Mouse (Mus musculus) left cerebral cortex, adult 18-20 months (tissue): ENCODE results near the gene Limk1. TPM values are rescaled to one million over a fixed set of nuclear protein-coding genes. Genes with fewer than 3 reads are reported as not detected.
A peak's percentile ranks its signal among the peaks of the same experiment; 100 is the strongest.

Experiments
- DNase-seq, 2 experiments: peaks; one replicate each; pipeline ENCODE4 v3.0.0; 2021 to 2022; ENCODE audit warnings: low spot score in 2 of 2, mixed read lengths in 1 of 2
- total RNA-seq, 2 experiments: library from RNA; stranded (reverse); gene quantifications; 2 replicates each; pipeline ENCODE4 v1.2.3; 2021

The Limk1 gene
- total RNA-seq, 2 experiments from 2014 or later = 59.8 to 63.7 TPM

DNA sequence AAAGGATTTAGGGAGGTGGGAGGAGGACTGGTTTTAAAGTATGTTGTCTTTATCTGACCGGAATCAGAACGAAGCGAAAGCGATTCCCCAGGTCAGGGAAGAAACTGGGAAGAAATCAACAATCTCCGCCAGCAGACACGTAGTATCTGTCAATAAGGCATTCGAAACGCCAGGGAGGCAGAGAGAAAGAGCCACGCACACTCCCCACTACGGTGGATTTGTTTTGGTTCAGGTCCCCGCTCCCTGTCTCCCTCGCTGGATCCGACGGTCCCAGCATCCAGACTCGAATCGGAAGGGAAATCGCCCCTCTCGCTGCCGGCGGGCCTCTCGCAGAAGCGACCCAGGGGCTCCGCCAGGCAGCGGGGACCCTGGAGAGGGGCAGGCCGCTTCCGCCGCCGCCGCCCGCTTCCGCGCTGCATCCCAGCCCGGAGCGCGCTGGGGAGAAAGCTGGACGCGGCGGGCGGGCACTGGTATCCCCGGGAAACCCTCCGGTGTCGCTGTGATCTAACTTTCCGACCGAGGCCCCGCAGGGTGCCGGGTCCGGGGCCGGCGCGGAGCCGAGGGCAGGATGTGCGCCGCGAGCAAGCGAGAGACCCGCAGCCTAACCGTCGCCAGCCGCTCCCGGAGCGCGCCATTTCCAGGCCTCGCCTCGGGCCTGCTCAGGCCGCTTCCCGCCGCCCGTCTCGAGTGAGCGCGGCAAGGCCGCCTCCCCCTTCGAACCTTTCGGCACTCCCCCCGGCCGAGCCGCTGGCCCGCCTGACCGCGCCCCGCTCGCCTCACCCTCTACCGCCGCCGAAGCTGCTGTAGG lies 49.7 kb downstream of the Limk1 start:
- no peak for DNase-seq

DNA sequence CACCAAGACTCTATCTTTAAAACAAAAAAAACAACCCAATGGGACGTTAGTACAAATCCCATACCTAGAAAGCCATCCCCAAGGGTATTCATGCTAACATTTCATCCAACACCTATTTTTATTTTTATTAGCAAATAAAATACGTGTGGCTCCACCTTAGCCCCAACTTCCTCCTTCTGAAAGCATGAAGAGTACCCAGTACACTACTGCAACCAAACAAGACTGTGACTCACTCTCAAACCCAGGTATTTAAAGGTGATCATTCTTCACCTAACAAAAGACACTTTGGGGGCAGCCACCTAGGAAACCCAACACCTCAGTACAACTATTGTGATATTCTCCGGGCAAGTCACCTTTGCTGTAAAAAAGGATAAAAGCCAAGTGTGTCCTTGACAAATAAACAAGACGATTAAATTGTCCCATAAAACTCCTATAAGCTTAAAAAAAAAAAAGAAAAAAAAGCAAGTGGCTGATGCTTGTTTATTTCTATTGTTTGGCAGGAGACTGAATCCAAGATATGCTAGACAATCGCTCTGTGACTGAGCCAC lies 50.5 kb downstream of the Limk1 start:
- no peak for DNase-seq

DNA sequence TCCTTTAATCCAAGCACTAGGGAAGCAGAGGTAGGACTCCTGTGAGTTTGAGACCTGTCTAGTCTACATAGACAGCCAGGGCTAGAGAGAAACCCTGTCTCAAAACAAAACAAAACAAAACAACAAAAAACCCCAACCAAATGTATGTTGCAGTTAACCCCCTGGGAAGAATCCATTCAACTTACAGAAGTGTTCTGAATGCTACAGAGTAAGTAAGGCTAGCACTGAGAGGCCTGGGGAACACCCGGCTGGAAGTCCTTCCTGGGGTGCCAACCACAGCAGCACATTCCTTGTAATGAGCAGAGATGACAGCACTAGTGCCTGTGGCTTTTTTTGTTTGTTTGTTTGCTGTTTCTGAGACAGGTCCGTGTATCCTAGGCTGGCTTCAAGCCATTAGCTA lies 55.6 kb downstream of the Limk1 start:
- no peak for DNase-seq

DNA sequence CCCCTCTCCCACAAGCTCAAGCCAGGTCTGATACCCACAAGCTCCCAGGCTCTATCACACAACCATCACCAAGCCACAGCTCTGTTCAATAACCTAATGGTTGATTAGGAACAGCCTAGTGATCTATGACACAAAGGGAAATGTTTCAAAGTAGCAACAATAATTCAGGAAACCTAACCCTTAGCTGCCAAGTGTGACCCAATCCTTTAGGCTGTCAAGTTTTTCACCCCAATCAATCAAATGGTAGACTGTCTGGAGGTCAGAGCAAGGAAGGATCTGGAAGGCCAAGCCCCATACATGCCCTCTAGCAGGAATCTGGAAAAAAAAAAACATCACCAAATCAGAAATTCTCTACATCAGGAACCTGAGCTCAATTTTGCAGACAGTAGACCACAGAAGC lies 57.6 kb downstream of the Limk1 start:
- no peak for DNase-seq

DNA sequence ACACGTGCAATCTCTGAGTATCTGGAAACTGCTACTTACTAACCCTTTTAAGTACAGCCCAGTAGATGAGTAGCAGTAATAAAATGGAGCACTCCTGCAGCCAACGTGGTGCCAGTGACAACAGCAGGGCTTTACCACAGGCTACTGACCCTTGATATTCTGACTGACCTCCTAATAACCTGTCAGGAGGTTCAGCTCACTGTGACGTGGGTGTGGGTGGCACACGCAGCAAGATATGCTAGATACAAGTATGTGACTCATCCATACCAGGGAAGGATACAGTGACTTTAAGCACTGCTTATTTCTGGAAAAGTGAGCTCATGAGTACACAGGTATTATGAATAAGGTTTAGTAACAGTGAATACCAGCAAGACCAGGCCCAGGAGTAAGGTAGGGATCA lies 58.9 kb downstream of the Limk1 start:
- DNase-seq = no peak

DNA sequence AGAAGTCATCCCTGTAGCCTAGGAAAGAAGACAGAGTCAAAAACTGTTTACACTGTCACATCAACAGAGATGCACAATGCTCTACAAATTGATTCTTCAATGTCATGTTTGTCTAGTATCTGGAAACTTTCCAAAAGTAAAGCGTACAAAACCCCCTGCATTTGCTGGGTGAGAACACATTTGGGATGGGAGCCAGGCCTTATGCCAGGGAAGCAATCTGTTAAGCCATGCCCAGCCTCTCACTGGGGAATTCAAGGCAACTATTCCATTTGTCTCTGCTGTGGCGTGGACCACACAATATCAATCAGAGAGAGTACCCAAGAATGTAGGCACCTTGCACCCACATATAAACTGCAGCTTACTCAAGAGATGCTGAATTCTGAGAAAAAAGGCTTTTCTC lies 66.3 kb downstream of the Limk1 start:
- peak in 1 of 2 experiments; percentile 36 for DNase-seq

DNA sequence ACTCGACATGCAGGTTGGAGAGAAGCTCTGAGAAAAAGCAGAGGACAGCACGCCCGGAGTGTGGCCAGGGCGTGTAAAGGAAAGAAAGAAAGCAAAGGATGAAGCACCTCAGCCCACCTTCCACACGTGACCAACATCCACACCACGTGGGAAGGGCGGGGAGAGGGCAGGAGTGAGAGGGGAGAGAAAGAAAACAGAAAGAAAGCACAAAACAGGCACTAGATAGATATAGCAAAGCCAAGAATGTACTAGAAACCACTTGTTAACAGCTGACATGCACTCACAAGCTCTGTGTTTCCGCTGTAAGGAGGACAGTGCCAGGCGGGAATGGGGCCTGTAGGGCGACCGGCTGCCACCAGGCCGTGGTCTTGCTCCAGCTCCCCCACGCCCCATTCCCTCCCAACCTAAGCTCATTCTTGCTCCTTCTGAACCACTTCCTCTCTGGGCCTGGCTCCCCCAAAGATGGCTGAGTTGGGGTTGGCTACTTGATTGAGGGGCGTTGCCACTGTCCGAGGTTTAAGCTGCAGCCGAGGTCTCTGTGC lies 67.2 kb downstream of the Limk1 start:
- no peak for DNase-seq

DNA sequence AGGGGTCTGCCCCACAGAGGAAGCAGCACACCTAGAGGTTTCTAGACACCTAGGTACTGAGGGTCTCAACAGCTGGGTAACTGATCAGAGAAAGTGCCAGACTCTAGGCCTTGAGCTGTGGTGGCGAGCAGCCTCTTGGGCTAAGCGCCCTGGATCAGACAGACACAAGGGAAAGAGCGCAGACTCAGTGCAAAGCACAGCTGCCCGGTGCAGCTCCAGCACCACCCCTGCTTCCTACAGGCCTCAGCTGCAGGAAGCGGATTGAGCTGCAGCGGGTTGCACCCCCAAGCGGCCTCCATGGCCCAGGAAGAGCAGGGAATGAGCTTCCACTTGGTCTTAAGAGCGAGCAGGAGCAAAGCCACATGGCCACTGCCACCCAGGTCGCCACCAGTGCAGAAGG lies 67.9 kb downstream of the Limk1 start:
- no peak for DNase-seq

DNA sequence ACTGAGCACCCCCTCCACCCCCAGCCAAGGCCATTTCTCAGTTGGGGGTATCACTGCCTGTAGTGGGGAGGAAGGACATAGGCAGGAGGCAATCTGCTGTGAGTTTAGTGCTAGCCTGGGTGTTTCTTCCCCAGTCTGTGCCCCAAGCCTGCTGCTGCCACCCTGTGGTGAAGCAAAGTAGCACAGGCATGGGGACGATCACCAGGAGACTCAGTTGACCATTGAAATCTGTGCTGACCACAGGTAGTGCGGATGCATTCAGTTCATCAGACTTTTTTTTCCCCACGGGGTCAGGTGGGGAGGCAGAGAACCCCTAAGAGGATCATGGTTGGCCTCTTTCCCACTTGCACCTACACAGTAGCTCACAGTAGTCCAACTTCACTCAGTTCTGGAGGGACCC lies 71.3 kb downstream of the Limk1 start:
- peak; percentile 68 to 72 for DNase-seq

DNA sequence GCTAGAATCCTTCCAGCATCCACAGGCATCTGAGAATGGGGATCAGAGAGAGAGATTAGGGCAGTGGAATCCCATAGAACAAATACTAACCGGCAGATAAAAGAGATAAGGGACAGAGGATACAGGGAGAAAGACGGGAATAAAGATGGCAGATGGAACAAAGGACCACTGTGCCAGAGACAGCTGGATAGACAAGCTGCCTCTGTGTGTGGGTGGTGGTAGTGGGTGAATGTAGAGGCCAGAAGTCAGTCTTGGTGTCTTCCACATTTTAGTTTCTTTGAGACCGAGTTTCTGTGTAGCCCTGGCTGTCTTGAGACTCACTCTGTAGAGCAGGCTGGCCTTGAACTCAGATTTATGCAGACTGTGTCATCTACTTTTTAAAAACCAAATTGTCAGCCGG lies 72.6 kb downstream of the Limk1 start:
- no peak for DNase-seq

DNA sequence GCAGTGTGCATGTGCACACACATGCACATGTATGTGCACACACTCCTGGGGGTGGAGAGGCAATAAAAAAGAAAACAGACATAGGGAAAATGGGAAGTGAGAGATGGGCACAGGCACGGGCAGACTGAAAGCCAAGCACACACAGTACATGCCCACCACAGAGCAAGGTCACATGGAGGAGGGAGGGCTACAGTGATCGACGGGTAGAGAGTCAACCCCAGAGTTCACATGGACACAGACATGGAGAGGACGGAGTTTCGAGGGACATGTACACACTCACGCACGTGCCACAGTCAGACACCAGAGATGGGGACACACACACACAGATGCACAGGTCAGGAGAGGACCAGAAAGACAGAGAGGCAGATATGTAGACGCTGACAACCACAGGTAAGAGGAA lies 73.0 kb downstream of the Limk1 start:
- DNase-seq = no peak

DNA sequence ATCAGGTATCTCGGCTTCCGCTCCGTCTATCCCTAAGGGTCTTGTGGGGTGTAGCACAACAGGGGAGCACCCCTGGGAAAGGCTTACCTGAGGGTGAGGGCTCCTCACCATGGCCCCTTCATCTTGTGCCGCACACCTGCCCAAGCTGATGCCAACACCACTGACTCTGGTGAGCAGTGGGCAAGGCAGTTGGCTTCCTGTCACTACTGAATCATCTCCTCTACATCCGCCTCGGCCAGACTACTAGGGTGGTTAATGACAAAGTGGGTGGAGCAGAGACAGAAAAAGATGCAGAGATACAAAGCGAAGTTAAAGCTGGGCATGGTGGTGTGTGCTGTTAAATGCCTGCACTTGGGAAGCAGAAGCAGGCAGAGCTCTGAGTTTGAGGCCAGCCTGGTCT lies 73.6 kb downstream of the Limk1 start, which contains the start of gene Lat2:
Lat2 (minus strand) TSS at position 224 of the 400 bp plus-strand sequence.
- DNase-seq = peak; percentile 41 to 47

DNA sequence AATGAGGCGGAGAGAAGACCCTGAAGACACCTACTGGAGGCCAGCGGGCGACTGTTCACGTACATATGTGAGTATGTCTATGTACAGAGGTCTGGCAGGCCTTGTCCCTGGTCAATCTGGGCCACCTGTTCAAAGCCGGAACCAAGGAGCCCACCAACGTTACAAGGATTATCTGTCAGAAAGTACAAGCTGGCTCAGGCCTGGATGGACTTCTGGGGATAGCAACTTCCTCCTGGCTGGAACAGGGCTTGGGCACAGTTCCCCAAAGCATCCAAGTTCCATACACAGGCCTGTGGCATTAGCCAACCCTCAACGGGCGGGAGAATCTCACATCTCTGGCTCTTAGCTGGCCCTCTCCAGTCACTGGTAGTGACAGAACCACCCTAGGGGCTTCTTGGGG lies 74.1 kb downstream of the Limk1 start:
- DNase-seq = no peak

DNA sequence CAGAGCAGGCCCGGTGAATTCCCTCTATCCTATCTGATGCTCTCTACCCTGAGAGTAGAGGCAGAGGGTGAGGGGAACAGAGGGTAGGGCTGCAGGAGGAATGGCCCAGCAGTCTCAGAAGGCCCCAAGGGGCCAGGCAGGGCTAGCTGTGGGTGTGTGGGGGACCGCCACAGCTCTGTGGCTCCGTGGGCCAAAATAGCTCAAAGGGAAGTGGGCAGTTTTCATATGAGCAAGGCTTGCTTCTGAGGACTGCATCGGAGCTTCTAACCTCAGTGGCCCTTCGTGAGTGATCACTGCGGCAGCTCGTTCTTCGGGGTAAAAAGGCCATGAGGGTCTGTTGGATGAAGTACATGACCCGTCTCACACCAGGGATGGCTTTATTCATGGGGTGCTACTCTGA lies 74.7 kb downstream of the Limk1 start:
- DNase-seq = no peak

DNA sequence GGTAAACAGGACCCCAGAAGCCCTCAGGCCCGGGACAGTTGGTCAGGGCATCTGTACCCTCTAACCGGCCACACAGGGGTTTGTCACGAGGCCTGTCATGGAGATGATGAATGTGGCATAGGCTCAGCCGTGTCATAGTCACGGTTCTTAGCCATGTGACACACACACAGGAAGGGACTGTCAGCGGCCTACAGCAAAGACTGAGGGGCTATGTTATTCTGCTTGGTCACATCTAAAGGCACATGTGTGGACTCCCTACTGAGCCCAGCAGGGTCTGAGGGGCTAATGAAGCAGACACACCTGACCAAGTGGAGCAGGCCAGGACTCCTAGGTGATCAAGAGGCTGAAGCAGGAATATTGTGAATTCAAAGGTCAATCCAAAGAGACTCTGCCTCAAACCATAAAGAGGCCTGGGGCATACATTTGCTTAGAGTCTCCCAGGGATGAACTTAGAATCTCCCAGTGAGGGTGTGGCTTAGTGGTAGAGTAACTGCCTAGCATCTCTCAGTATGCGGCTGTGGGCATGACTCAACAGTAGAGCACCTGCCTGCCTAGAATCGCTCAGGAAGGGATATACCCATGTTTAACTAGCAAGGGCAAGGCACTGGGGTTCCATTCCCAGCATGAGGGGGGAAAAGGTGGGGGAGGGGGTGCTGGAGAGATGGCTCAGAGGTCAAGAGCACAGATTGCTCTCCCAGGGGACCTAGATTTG lies 76.4 kb downstream of the Limk1 start:
- no peak for DNase-seq

DNA sequence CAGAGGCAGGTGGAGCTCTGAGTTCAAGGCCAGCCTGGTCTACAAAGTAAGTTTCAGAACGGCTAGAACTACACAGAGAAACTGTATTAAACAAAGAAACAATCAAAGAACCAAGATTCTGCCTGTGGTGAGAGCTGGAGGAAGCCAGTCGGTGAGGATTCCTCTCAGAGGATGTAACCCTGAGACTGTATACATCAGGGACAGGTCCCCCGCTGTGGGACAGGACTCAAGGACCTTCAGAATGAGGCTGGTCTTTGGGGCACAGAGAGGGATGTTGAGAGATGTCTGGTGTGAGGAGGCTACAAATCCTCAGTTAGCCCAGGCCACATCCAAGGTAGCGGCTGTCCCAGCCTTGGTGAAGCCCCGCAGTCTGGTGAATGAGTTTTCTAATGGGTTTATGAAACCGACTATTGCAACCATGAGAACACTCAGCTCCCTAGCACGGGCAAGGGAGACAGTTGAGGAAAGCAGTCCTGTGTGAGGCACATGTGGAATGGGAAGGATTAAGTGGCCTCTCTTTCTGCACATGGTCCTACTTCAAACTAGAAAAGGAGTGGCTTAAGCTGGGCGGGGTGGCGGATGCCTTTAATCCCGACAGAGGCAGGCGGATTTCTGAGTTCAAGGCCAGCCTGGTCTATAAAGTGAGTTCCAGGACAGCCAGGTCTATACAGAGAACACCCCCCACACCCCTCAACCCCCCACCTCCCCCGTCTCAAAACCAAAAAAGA lies 78.3 kb downstream of the Limk1 start:
- no peak for DNase-seq

DNA sequence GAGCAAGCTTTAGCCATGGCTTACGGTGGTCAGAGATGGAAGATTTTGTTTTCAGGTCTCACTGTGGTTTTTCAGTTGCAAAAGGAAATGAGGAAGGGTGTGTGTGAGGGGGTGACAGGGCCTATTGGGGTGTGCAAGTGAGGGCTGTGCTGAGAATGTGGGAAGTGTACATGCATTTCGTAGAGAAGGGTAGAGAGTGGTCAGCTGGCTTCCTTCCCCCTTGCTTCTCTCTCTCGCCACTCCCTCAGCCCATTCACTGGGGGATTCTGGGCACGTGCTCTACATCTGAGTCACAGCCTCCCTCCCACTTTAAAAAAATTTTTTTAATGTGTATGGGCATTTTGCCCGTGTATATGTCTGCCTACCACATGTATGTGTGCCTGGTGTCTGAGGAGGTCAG lies 81.3 kb downstream of the Limk1 start:
- DNase-seq = no peak

DNA sequence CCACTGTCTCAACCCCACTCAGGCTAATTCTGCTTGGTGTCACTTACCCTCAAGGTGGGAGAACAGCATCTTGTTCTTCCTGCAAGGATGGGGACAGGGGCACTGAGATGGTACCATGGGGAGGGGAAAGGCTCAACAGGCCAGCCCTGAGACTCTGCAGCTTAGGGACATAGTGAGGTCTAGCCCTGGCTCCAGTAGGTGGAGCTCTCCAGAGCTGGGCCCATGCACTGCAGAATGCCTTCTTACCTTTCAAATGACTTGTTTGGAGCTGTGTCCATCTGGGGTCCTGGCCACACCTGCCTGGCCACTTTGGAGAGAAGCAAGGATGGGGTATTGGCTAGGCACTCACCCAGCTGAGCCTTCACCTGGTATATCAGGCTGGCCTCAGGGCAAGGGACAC lies 82.1 kb downstream of the Limk1 start:
- no peak for DNase-seq
